Mouse (Mus musculus) kidney, adult 2 months (tissue): Measurements from ENCODE around the gene Parp4. TPM values are rescaled to one million over a fixed set of nuclear protein-coding genes. Genes with fewer than 3 reads are reported as not detected.
A peak's percentile ranks its signal among the peaks of the same experiment; 100 is the strongest.

ENCODE experiments used
- DNase-seq: peaks from one replicate; pipeline ENCODE4 v3.0.0; 2021
- H3K27ac ChIP-seq: fragments of 200-500 bp; 2 replicates; pipeline ENCODE4 v1.5.1; 2012; ENCODE audit warnings: low read depth, low read length, control low read depth, inconsistent platforms; ENCODE audit not compliant: insufficient read depth
- H3K27me3 ChIP-seq: fragments of 200-500 bp; replicated peaks from 2 replicates; pipeline ENCODE4 v1.6.1; 2012; ENCODE audit warnings: mild to moderate bottlenecking, moderate library complexity, low read length, inconsistent platforms; ENCODE audit not compliant: control insufficient read depth, insufficient read depth
- H3K36me3 ChIP-seq: fragments of 200-500 bp; 2 replicates; pipeline ENCODE4 v1.6.1; 2012; ENCODE audit warnings: mild to moderate bottlenecking, moderate library complexity, low read length, inconsistent platforms; ENCODE audit not compliant: control insufficient read depth, insufficient read depth
- H3K4me1 ChIP-seq: fragments of 200-500 bp; 2 replicates; pipeline ENCODE4 v1.6.1; 2011; ENCODE audit warnings: low read length; ENCODE audit not compliant: control insufficient read depth, insufficient read depth
- H3K4me3 ChIP-seq: fragments of 200-500 bp; 2 replicates; pipeline ENCODE4 v1.5.1; 2011; ENCODE audit warnings: mild to moderate bottlenecking, low read depth, low read length, control low read depth; ENCODE audit not compliant: insufficient read depth
- CTCF ChIP-seq: fragments of 200-500 bp; conservative IDR thresholded peaks from 2 replicates; pipeline ENCODE4 v1.5.1; 2011; ENCODE audit warnings: low read depth, mild to moderate bottlenecking, control low read depth, low read length, moderate library complexity, mixed read lengths; ENCODE audit not compliant: insufficient read depth, insufficient read length
- POLR2A ChIP-seq: fragments of 200-500 bp; IDR thresholded peaks from one replicate; pipeline ENCODE4 v1.6.1; 2011; ENCODE audit warnings: low read depth, low read length, control low read depth
- WGBS: fragments of 180-500 bp; shearing (Covaris S2); methylation state at CpG from one replicate; pipeline ENCODE4 v1.1.7; 2018; 5-methylcytosine and 5-hydroxymethylcytosine counted together
- polyA plus RNA-seq: library from polyadenylated mRNA; depleted of rRNA; stranded (reverse); fragments of >200 nt; gene quantifications from 2 replicates; pipeline ENCODE4 v1.2.3, GENCODE M21; 2012

Parp4 gene
- polyA plus RNA-seq, 1 experiment, result 9.2 TPM

GRCm38 (mm10) chr14:56649448-56649847 lies 74.0 kb downstream of the Parp4 start:
- Histone ChIP-seq H3K36me3 (peaks cover 15% of the 10 kb centered on the region), H3K27ac (no peak overlapping the region), H3K4me1 (no peaks in the 10 kb centered on the region), H3K4me3 (no peak overlapping the region), H3K27me3 (no peaks in the 10 kb centered on the region)
- DNase-seq, result no peak
- no peak for TF ChIP-seq POLR2A
- no peak for TF ChIP-seq CTCF

DNA sequence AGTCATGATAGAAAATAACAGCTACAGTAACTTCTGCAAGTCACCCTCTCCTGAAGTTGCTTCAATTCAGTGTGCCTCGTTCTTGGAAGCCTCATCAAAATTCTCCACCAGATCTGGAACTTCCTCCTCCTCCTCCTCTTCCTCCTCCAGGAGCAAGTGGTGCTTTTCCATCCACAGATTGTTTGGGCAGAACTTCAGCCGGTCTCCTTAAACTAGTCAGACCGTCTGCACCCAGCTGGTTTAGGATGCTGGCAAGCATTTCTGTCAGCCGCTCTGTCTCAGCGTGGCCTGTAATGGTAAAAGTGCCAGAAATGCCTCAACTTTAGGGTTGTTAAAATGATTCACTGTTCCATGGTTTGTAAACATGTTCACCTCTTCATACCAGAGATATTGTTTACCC lies 90.2 kb downstream of the Parp4 start:
- WGBS, result 54% methylated on average over 5 of the region's 5 CpGs
- peaks cover 4% of the 10 kb centered on the region; the same call in 1 of the 2 replicates for H3K4me1 ChIP-seq
- TF ChIP-seq CTCF (no peak), POLR2A (no peak)

GRCm38 (mm10) chr14:56666909-56667308 lies 91.5 kb downstream of the Parp4 start:
- no peak overlapping the region for H3K27ac ChIP-seq
- TF ChIP-seq POLR2A (no peak), CTCF (no peak)
- no peaks in the 10 kb centered on the region for H3K36me3 ChIP-seq
- no peak overlapping the region for H3K4me3 ChIP-seq
- H3K4me1 ChIP-seq, result peaks cover 4% of the 10 kb centered on the region; the same call in 1 of the 2 replicates
- no peaks in the 10 kb centered on the region for H3K27me3 ChIP-seq
- 76% methylated on average over 3 of the region's 3 CpGs for WGBS
- no peak for DNase-seq

More for the DNA sequence above, 90.2 kb downstream of the Parp4 start:
- no peak overlapping the region for H3K27ac ChIP-seq
- peak; percentile 20 for DNase-seq
- no peak overlapping the region for H3K4me3 ChIP-seq
- H3K36me3 ChIP-seq, result no peaks in the 10 kb centered on the region
- no peaks in the 10 kb centered on the region for H3K27me3 ChIP-seq

DNA sequence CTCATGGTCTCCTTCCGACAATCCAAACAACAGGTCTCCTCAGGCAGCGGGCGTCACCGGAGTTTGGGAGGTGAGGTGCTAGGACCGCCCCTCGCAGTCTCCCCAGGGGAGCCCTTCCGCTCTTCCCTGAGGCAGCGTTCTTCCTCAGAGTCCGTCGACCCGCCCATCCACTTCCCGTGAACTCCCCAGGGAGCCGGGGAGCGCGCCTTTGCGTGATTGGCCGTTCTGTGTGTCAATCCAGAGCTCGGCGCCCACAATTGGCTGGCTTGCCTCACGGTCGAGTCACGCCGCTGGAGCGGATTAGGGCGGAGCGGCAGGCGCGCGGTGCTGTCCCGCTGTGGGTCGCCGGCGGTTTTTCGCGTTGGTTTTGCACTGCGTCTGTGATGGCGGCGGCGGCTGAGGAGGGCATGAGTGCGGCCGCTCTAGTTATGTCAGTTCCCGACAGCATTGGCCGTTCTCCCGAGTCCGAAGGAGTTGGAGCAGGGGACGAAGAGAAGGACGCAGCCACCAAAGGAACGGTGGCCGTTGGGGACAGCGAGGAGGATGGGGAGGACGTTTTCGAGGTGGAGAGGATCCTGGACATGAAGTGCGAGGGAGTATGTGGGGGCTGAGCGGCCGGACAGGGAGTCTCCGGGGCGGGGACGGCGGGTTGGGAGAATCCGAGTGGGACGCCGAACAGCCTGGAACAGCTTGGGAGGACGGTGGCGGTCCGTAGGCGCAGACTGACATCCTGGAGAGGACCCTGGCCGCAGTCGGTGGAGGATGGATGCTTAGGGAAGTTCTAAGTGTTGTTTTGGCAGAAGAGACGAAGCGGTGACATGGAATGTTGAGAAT lies 92.8 kb downstream of the Parp4 start, which contains the start of gene Mphosph8:
TSS of gene Mphosph8 (plus strand) at position 280 of the 834 bp plus-strand sequence.
- H3K27ac ChIP-seq, result peak within 1 kb of the TSS; percentile 79
- H3K4me1 ChIP-seq, result peaks cover 4% of the 10 kb centered on the region; the same call in 1 of the 2 replicates
- H3K4me3 ChIP-seq, result peak within 1 kb of the TSS; percentile 86
- DNase-seq, result peak; percentile 100
- peak; percentile 30 for TF ChIP-seq POLR2A
- TF ChIP-seq CTCF, result no peak
- under 1% methylated on average over 70 of the region's 70 CpGs for WGBS
- H3K27me3 ChIP-seq, result no peaks in the 10 kb centered on the region
- peaks cover 4% of the 10 kb centered on the region for H3K36me3 ChIP-seq

DNA sequence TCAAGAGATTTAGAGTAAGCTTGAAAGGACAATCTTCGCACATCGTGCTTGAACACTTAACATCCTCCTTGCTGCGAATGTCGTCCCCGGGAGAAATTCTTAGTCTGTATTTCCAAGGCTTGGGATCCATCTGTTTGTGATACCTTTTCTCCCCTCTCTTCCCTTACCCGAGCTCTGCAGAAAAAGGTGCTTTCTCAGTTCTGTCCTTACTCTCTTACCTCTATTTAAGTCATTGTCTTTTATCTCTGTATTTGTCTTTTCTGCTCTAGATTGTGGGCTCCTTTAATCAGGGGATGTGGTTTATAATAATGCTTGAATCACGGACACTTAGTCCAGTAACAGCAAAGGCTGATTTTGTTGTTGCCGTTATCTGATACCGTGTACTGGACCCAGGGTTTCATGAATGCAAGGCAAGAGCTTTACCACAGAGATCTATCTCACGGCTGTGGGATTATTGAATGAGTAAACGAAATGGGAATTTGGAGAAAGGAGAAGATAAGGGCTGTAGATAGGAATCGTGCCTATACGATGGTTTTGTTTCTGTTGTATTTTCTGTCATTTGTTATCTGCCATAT lies 93.7 kb downstream of the Parp4 start:
- H3K4me1 ChIP-seq, result peaks cover 4% of the 10 kb centered on the region; the same call in 1 of the 2 replicates
- peak overlapping the region; percentile 67; the same call in 1 of the 2 replicates for H3K27ac ChIP-seq
- DNase-seq, result no peak
- H3K4me3 ChIP-seq, result peak overlapping the region; percentile 84
- no peaks in the 10 kb centered on the region for H3K27me3 ChIP-seq
- WGBS, result 7% methylated on average over 13 of the region's 13 CpGs
- peaks cover 4% of the 10 kb centered on the region for H3K36me3 ChIP-seq
- TF ChIP-seq POLR2A, result no peak
- TF ChIP-seq CTCF, result no peak

GRCm38 (mm10) chr14:56685426-56685825 lies 110.0 kb downstream of the Parp4 start:
- Histone ChIP-seq H3K36me3 (peaks cover 5% of the 10 kb centered on the region), H3K27me3 (no peaks in the 10 kb centered on the region), H3K27ac (no peak overlapping the region), H3K4me1 (no peaks in the 10 kb centered on the region), H3K4me3 (no peak overlapping the region)
- TF ChIP-seq CTCF (no peak), POLR2A (no peak)
- peak; percentile 51 for DNase-seq
- 14% methylated on average over 1 of the region's 1 CpGs for WGBS

- Histone ChIP-seq H3K27me3 (no peaks in the 10 kb centered on the region), H3K36me3 (peaks cover 9% of the 10 kb centered on the region), H3K27ac (no peak overlapping the region), H3K4me1 (no peaks in the 10 kb centered on the region), H3K4me3 (no peak overlapping the region)
- no peak for DNase-seq
- WGBS, result 98% methylated on average over 1 of the region's 1 CpGs
- TF ChIP-seq CTCF (no peak), POLR2A (no peak)
Measured at GRCm38 (mm10) chr14:56689116-56689515, 113.7 kb downstream of the Parp4 start.
